Comparison of ENCODE assay signal across 8 mouse cellular contexts in genomic region chr3:133090247-133091120, GRCm38 (mm10). TPM values are rescaled to one million over a fixed set of nuclear protein-coding genes. Genes with fewer than 3 reads are reported as not detected.
DNase-seq lines count a peak whose midpoint lies in the region; ATAC-seq and TF ChIP-seq lines count a peak whose summit lies in the region.

No protein-coding gene starts in this region.

- WGBS in heart, embryonic 15.5 days, result 10% methylated on average over 11 of the region's 11 CpGs
- 14% methylated on average over 11 of the region's 11 CpGs for WGBS in hindbrain, embryonic 11.5 days
- 7% methylated on average over 11 of the region's 11 CpGs for WGBS in midbrain, embryonic 13.5 days

- TF ChIP-seq CTCF in MEL (IDR thresholded peaks at IDR 0.05 in 2 of 3, conservative IDR thresholded peaks at IDR 0.05 in 1 of 3; ENCODE audit: control insufficient read depth in 1 of 3, insufficient read depth in 1 of 3, low read depth in 2 of 3, low read length in 3 of 3, poor library complexity in 1 of 3, severe bottlenecking in 1 of 3), result no peak

- no peak for TF ChIP-seq RAD21 in MEL (IDR thresholded peaks at IDR 0.05; ENCODE audit: low read depth, low read length)

- H3K79me2 ChIP-seq in MEL (ENCODE audit: control insufficient read depth, insufficient read depth, low read length, poor library complexity), result peaks cover 38% of the 10 kb centered on the region

- no peak for ATAC-seq in heart, embryonic 15.5 days (replicated peaks; ENCODE audit: insufficient number of reproducible peaks, insufficient read depth, low FRiP score, low read depth)
- no peak for ATAC-seq in hindbrain, embryonic 11.5 days (ENCODE audit: low FRiP score)
- no peak for ATAC-seq in midbrain, embryonic 13.5 days
- no peak for ATAC-seq in monocyte, adult 5-6 weeks (replicated peaks; ENCODE audit: insufficient number of reproducible peaks, low FRiP score, low TSS enrichment, poor library complexity, severe bottlenecking)

- H3K36me3 ChIP-seq in heart, embryonic 15.5 days, result no peaks in the 10 kb centered on the region
- H3K36me3 ChIP-seq in MEL (ENCODE audit: control insufficient read depth in 1 of 2, insufficient read depth in 2 of 2, low read length in 2 of 2), result peaks cover 0 to 22% of the 10 kb centered on the region in 2 experiments; a peak in 2 of 4 replicates
- H3K36me3 ChIP-seq in hindbrain, embryonic 11.5 days (ENCODE audit: control insufficient read depth, insufficient read depth, low read length), result no peaks in the 10 kb centered on the region
- H3K36me3 ChIP-seq in midbrain, embryonic 13.5 days, result no peaks in the 10 kb centered on the region

- no peak for DNase-seq in heart, postnatal 25 days (ENCODE audit: low spot score)
- DNase-seq in MEL (ENCODE audit: low read depth, low spot score), result peak; percentile 60
- DNase-seq in hindbrain, embryonic 11.5 days (ENCODE audit: low spot score), result peak; percentile 25
- no peak for DNase-seq in layer of hippocampus, adult 9-10 months (ENCODE audit: low spot score)
- no peak for DNase-seq in cerebellum, postnatal 36 days

- no peaks in the 10 kb centered on the region for H3K27me3 ChIP-seq in heart, embryonic 15.5 days
- H3K27me3 ChIP-seq in MEL (ENCODE audit: control insufficient read depth in 1 of 2, insufficient read depth in 2 of 2, low read length in 2 of 2), result no peaks in the 10 kb centered on the region
- H3K27me3 ChIP-seq in hindbrain, embryonic 11.5 days (ENCODE audit: control insufficient read depth, insufficient read depth, low read length), result no peaks in the 10 kb centered on the region
- H3K27me3 ChIP-seq in midbrain, embryonic 13.5 days, result no peaks in the 10 kb centered on the region

- peak overlapping the region; percentile 97 for H3K27ac ChIP-seq in heart, embryonic 15.5 days
- H3K27ac ChIP-seq in MEL (ENCODE audit: control insufficient read depth, low read depth, low read length), result peak overlapping the region; percentile 95
- peak overlapping the region; percentile 95; the same call in 1 of the 2 replicates for H3K27ac ChIP-seq in hindbrain, embryonic 11.5 days (ENCODE audit: low read depth, low read length)
- H3K27ac ChIP-seq in midbrain, embryonic 13.5 days, result peak overlapping the region; percentile 98

- peak overlapping the region; percentile 98 for H3K4me3 ChIP-seq in heart, embryonic 15.5 days
- H3K4me3 ChIP-seq in MEL (ENCODE audit: control insufficient read depth in 1 of 2, insufficient read depth in 1 of 2, low read depth in 2 of 2, low read length in 2 of 2), result peak overlapping the region; percentile 87 to 98
- peak overlapping the region; percentile 64 for H3K4me3 ChIP-seq in hindbrain, embryonic 11.5 days (ENCODE audit: low read depth, low read length)
- peak overlapping the region; percentile 89 for H3K4me3 ChIP-seq in midbrain, embryonic 13.5 days (replicated peaks)

- 0 out of 4 replicates have a peak, but pooled peaks of 1 of the 2 experiments have one; percentile 16 for TF ChIP-seq EP300 in MEL (IDR thresholded peaks at IDR 0.05; ENCODE audit: low read depth in 1 of 2, low read length in 2 of 2)

- H3K4me2 ChIP-seq in heart, embryonic 15.5 days, result peak overlapping the region; percentile 67
- peak overlapping the region; percentile 58 for H3K4me2 ChIP-seq in hindbrain, embryonic 11.5 days (replicated peaks; ENCODE audit: low read depth, low read length)
- peak overlapping the region; percentile 73 for H3K4me2 ChIP-seq in midbrain, embryonic 13.5 days (replicated peaks)

- peak overlapping the region; percentile 96 for H3K9ac ChIP-seq in heart, embryonic 15.5 days
- peak overlapping the region; percentile 97 for H3K9ac ChIP-seq in MEL (ENCODE audit: control insufficient read depth, low read depth, low read length, poor library complexity, severe bottlenecking)
- peak overlapping the region; percentile 88 for H3K9ac ChIP-seq in hindbrain, embryonic 11.5 days (ENCODE audit: low read depth, low read length)
- H3K9ac ChIP-seq in midbrain, embryonic 13.5 days (replicated peaks), result peak overlapping the region; percentile 96

- TF ChIP-seq POLR2A in MEL (IDR thresholded peaks at IDR 0.05; ENCODE audit: control insufficient read depth in 1 of 2, insufficient read depth in 1 of 2, low read depth in 1 of 2, low read length in 2 of 2, poor library complexity in 1 of 2), result no peak

- H3K9me3 ChIP-seq in heart, embryonic 15.5 days (replicated peaks), result no peaks in the 10 kb centered on the region
- H3K9me3 ChIP-seq in MEL (replicated peaks; ENCODE audit: insufficient read depth, low read length), result no peaks in the 10 kb centered on the region
- no peaks in the 10 kb centered on the region for H3K9me3 ChIP-seq in hindbrain, embryonic 11.5 days (ENCODE audit: control insufficient read depth, low read length)
- H3K9me3 ChIP-seq in midbrain, embryonic 13.5 days, result no peaks in the 10 kb centered on the region

- peaks cover 17% of the 10 kb centered on the region for H3K4me1 ChIP-seq in heart, embryonic 15.5 days (replicated peaks)
- peaks cover 10 to 15% of the 10 kb centered on the region in 2 experiments for H3K4me1 ChIP-seq in MEL (ENCODE audit: control insufficient read depth in 1 of 2, insufficient read depth in 2 of 2, low read length in 2 of 2)
- H3K4me1 ChIP-seq in hindbrain, embryonic 11.5 days (replicated peaks; ENCODE audit: control insufficient read depth, insufficient read depth, low read length), result no peaks in the 10 kb centered on the region
- H3K4me1 ChIP-seq in midbrain, embryonic 13.5 days (replicated peaks), result peaks cover 42% of the 10 kb centered on the region

- intact Hi-C loops in heart, postnatal 25 days (cut with DNase I), result loop anchor here (5.0 kb wide), 2 partner anchors 222 to 343 kb away; partner anchors contain the start of gene Ppa2

TF ChIP-seq in MEL, 35 proteins besides CTCF, POLR2A, EP300 and RAD21:
- TF ChIP-seq MYB (IDR thresholded peaks at IDR 0.05; ENCODE audit: low read depth, low read length), result no peak
- no peak for TF ChIP-seq NRF1 (IDR thresholded peaks at IDR 0.05; ENCODE audit: insufficient read depth, low read depth, low read length, poor library complexity, severe bottlenecking)
- TF ChIP-seq POLR2AphosphoS5 (IDR thresholded peaks at IDR 0.05; ENCODE audit: borderline replicate concordance, low read depth, low read length), result no peak
- peak; percentile 70; the same call in 1 of the 2 replicates for TF ChIP-seq CHD1 (IDR thresholded peaks at IDR 0.05; ENCODE audit: low read depth, low read length)
- no peak for TF ChIP-seq TBP (IDR thresholded peaks at IDR 0.05; ENCODE audit: low read depth, low read length)
- TF ChIP-seq USF1 (IDR thresholded peaks at IDR 0.05; ENCODE audit: low read depth, low read length), result no peak
- TF ChIP-seq ZKSCAN1 (IDR thresholded peaks at IDR 0.05; ENCODE audit: low read depth, low read length), result no peak
- TF ChIP-seq GATA1 (IDR thresholded peaks at IDR 0.05; ENCODE audit: low read depth, low read length), result no peak
- TF ChIP-seq MEF2A (IDR thresholded peaks at IDR 0.05; ENCODE audit: extremely low read depth, insufficient replicate concordance, low read depth, low read length, poor library complexity, severe bottlenecking), result no peak
- TF ChIP-seq NELFE (IDR thresholded peaks at IDR 0.05; ENCODE audit: low read depth, low read length), result 0 out of 2 replicates have a peak, but pooled peaks have one; percentile 25
- peak; percentile 47 for TF ChIP-seq ZNF384 (IDR thresholded peaks at IDR 0.05; ENCODE audit: low read depth, low read length)
- no peak for TF ChIP-seq MAFK (IDR thresholded peaks at IDR 0.05; ENCODE audit: borderline replicate concordance, low read depth, low read length)
- TF ChIP-seq ELF1 (IDR thresholded peaks at IDR 0.05; ENCODE audit: low read depth, low read length), result no peak
- TF ChIP-seq RCOR1 (IDR thresholded peaks at IDR 0.05; ENCODE audit: low read depth, low read length), result peak; percentile 37; the same call in 1 of the 2 replicates
- no peak for TF ChIP-seq HCFC1 (IDR thresholded peaks at IDR 0.05; ENCODE audit: low read depth, low read length)
- TF ChIP-seq TAL1 (IDR thresholded peaks at IDR 0.05; ENCODE audit: low read length), result no peak
- TF ChIP-seq TCF12 (IDR thresholded peaks at IDR 0.05; ENCODE audit: low read depth, low read length), result no peak
- peak; percentile 31; the same call in 1 of the 2 replicates for TF ChIP-seq POLR2AphosphoS2 (IDR thresholded peaks at IDR 0.05; ENCODE audit: low read length)
- TF ChIP-seq MAX (IDR thresholded peaks at IDR 0.05; ENCODE audit: low read length), result 0 out of 2 replicates have a peak, but pooled peaks have one; percentile 43
- TF ChIP-seq MYC (IDR thresholded peaks at IDR 0.05; ENCODE audit: low read depth, low read length), result no peak
- TF ChIP-seq ETS1 (IDR thresholded peaks at IDR 0.05; ENCODE audit: low read depth, low read length), result 0 out of 2 replicates have a peak, but pooled peaks have one; percentile 5

RNA-seq across cellular contexts. Expression of gene Ints12, which starts 1.2 kb away (rescaled TPM):
- 9.9 and 10.9 TPM in 2 replicates for polyA plus RNA-seq in heart, embryonic 15.5 days (2015; fragmentation: Nextera tagmentation; extraction: Ambion mirVana)
- 1 to 10 TPM; 8.0 to 9.7 TPM for total RNA-seq in heart, postnatal 25 days (2021)
- total RNA-seq in MEL (2012; rRNA removed), result 11.0 and 13.8 TPM in 2 replicates
- polyA plus RNA-seq in MEL (2012; ENCODE audit: insufficient read depth in 1 of 2, insufficient read length in 2 of 2, low read depth in 1 of 2, low replicate concordance in 2 of 2, missing spikeins in 1 of 2), result 10 to 100 TPM in 1 of 2 experiments, not detected in 1; 15.2 TPM
- 23.3 and 28.9 TPM in 2 replicates for polyA plus RNA-seq in hindbrain, embryonic 11.5 days (2014; fragmentation: Nextera tagmentation; extraction: Ambion mirVana)
- polyA plus RNA-seq in midbrain, embryonic 13.5 days (2015; fragmentation: Nextera tagmentation; extraction: Ambion mirVana), result 25.5 and 26.2 TPM in 2 replicates
- total RNA-seq in monocyte, adult 5-6 weeks (2017), result 20.5 to 42.5 TPM (median 28.5 TPM) in 3 replicates

RNA-seq across cellular contexts. Expression of gene Gstcd, which starts 1.3 kb away (rescaled TPM):
- polyA plus RNA-seq in heart, embryonic 15.5 days (2015; fragmentation: Nextera tagmentation; extraction: Ambion mirVana), result 3.0 and 4.2 TPM in 2 replicates
- total RNA-seq in heart, postnatal 25 days (2021), result 1 to 10 TPM; 2.3 to 3.0 TPM
- total RNA-seq in MEL (2012; rRNA removed), result 17.2 and 19.2 TPM in 2 replicates
- polyA plus RNA-seq in MEL (2012; ENCODE audit: insufficient read depth in 1 of 2, insufficient read length in 2 of 2, low read depth in 1 of 2, low replicate concordance in 2 of 2, missing spikeins in 1 of 2), result 10 to 100 TPM in 1 of 2 experiments, not detected in 1; 15.5 TPM
- polyA plus RNA-seq in hindbrain, embryonic 11.5 days (2014; fragmentation: Nextera tagmentation; extraction: Ambion mirVana), result 9.2 and 12.7 TPM in 2 replicates
- 5.2 and 5.6 TPM in 2 replicates for polyA plus RNA-seq in midbrain, embryonic 13.5 days (2015; fragmentation: Nextera tagmentation; extraction: Ambion mirVana)
- 3.6 to 11.3 TPM (median 7.3 TPM) in 3 replicates for total RNA-seq in monocyte, adult 5-6 weeks (2017)

Comparison
In these comparisons a context has a peak if more than half of its experiments do, and no peak if none do; other contexts are left out.
1. DNase-seq: peak in MEL (single experiment) and hindbrain, embryonic 11.5 days (single experiment); none in heart, postnatal 25 days (single experiment), layer of hippocampus, adult 9-10 months (single experiment) and cerebellum, postnatal 36 days (0 of 2).
2. Peak in every context shown above with its lines, with median percentiles within 50 percentile points of each other: H3K27ac ChIP-seq, H3K4me2 ChIP-seq, H3K4me3 ChIP-seq and H3K9ac ChIP-seq.